Mouse (Mus musculus) leukemia stem cell, adult 10-12 weeks (primary cell): ENCODE data around the gene Ifngr1. TPM values are rescaled to one million over a fixed set of nuclear protein-coding genes. Genes with fewer than 3 reads are reported as not detected.

Source experiments
- polyA plus RNA-seq: library from polyadenylated mRNA; stranded (reverse); fragments of >175 nt; gene quantifications from 2 replicates; pipeline ENCODE4 v1.2.3, GENCODE M21; 2012; ENCODE audit warnings: low replicate concordance

Gene Ifngr1
- polyA plus RNA-seq: 3.0 and 3.9 TPM in 2 replicates

GRCm38 (mm10) chr10:19591641-19592441 is at the start of gene Ifngr1:
Gene Ifngr1, plus strand, starts transcription at chr10:19591949.

GRCm38 (mm10) chr10:19621408-19622048 is 29.8 kb downstream of the Ifngr1 start, which contains the start of gene Il22ra2:
Gene Il22ra2, plus strand, starts transcription at chr10:19621998.

Other genes with a start within 250 kb of the Ifngr1 start
- gene Olig3, start 235.4 kb upstream of the Ifngr1 start, polyA plus RNA-seq: 0.21 and 0.27 TPM in 2 replicates
- not detected in 2 replicates for gene Il22ra2, start 30.0 kb downstream of the Ifngr1 start, polyA plus RNA-seq
- gene Il20ra, start 120.6 kb downstream of the Ifngr1 start, polyA plus RNA-seq: not detected in 2 replicates